Mouse (Mus musculus) neural tube, embryonic 14.5 days (tissue): ENCODE data around the gene Dock6. TPM values are rescaled to one million over a fixed set of nuclear protein-coding genes. Genes with fewer than 3 reads are reported as not detected.
"Not testable (repeated sequence)": the region's sequence is repeated elsewhere in the genome, so short reads cannot be mapped to it uniquely, and the experiment has no call there.

Source experiments
- ATAC-seq: fragments of 200-750 bp; cut with Nextera tagmentation; 2 replicates; pipeline ENCODE4 v1.8.0; 2017; ENCODE audit warnings: low read depth, mild to moderate bottlenecking, moderate TSS enrichment, moderate library complexity
- H3K27ac ChIP-seq: fragments of 300-500 bp; sonication (generic); 2 replicates; pipeline ENCODE4 v1.5.1; 2014; ENCODE audit warnings: low read depth, mild to moderate bottlenecking, control low read depth, low read length, moderate library complexity, mixed read lengths
- H3K27me3 ChIP-seq: fragments of 300-500 bp; sonication (generic); 2 replicates; pipeline ENCODE4 v1.6.1; 2014; ENCODE audit warnings: low read length; ENCODE audit not compliant: control insufficient read depth, insufficient read depth
- H3K36me3 ChIP-seq: fragments of 300-500 bp; sonication (generic); 2 replicates; pipeline ENCODE4 v1.6.1; 2014; ENCODE audit warnings: low read length, mixed read lengths; ENCODE audit not compliant: control insufficient read depth, insufficient read depth
- H3K4me1 ChIP-seq: fragments of 300-500 bp; sonication (generic); 2 replicates; pipeline ENCODE4 v1.6.1; 2014; ENCODE audit warnings: low read length; ENCODE audit not compliant: control insufficient read depth, insufficient read depth
- H3K4me2 ChIP-seq: fragments of 300-500 bp; sonication (generic); 2 replicates; pipeline ENCODE4 v1.6.1; 2014; ENCODE audit warnings: mild to moderate bottlenecking, low read depth, low read length, control low read depth
- H3K4me3 ChIP-seq: fragments of 300-500 bp; sonication (generic); 2 replicates; pipeline ENCODE4 v1.5.1; 2014; ENCODE audit warnings: low read depth, low read length, control low read depth, mixed read lengths
- H3K9ac ChIP-seq: fragments of 300-500 bp; sonication (generic); replicated peaks from 2 replicates; pipeline ENCODE4 v1.6.1; 2014; ENCODE audit warnings: low read depth, mild to moderate bottlenecking, control low read depth, low read length, mixed read lengths
- H3K9me3 ChIP-seq: fragments of 300-500 bp; sonication (generic); 2 replicates; pipeline ENCODE4 v1.6.1; 2016; ENCODE audit warnings: low read length; ENCODE audit not compliant: control insufficient read depth
- WGBS: fragments of 180-500 bp; shearing (Covaris S2); extraction: QIAGEN DNeasy Blood & Tissue Kit; methylation state at CpG from one replicate; pipeline ENCODE4 v1.1.7; 2014; 5-methylcytosine and 5-hydroxymethylcytosine counted together
- polyA plus RNA-seq: library from polyadenylated mRNA; unstranded; fragments of >200 nt; fragmentation: Nextera tagmentation; extraction: Ambion mirVana; gene quantifications from 2 replicates; pipeline ENCODE4 v1.2.1, GENCODE M21; 2014

Dock6 gene
- polyA plus RNA-seq, result 8.2 and 13.8 TPM in 2 replicates

DNA sequence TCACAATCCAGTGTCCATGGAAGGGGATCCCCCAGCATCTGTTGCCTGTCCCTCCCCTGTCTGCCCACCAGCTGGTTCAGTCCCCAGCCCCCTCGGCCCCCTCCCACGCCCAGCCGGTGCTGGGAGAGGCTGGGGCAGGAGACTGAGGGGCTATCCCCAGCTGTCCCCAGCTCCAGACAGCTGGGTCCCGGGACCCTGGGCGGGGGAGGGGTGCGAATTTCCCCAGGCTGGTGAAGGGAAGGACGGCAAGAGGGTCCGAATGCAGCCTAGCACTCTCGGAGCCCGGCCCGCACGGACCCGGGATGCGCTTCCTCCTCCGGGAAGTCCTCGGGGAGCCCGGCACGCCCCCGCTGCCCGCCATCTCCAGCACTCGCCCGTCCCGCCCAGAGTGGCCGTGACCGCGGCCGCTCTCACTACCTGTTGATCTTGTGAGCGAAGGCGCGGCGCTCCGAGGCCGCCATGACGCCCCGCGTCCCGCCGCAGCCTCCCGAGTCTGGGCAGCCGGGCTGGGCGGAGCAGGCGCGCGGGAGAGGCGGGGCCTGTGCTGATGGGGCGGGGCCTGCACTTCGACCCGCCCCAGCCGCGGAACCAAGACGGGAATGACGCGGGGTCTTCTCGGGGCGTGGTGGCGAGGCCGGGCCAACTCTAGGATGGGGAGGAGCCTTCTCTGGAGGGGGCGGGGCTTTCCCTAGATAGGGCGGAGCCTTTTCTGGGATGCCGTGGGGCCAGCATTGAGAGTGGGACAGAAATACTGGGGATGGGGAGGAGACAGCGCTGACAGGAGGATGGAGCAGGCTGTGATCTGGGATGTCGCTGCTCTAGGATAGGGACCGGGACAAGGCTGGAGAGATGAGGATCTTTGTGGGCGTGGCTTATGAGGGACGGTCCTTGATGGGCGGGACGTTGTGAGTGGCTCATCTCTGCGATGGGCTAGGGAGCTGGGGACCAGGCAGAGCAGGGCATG is at the start of gene Dock6:
Dock6 (minus strand) TSS at position 508 of the 964 bp plus-strand sequence.
- peak within 1 kb of the TSS; percentile 55 for H3K4me2 ChIP-seq
- WGBS, result under 1% methylated on average over 67 of the region's 68 CpGs
- peak within 1 kb of the TSS; percentile 45 for H3K9ac ChIP-seq
- H3K27me3 ChIP-seq, result no peaks in the 10 kb centered on the region
- H3K4me1 ChIP-seq, result 0 out of 2 replicates have a peak, but pooled peaks cover 4% of the 10 kb centered on the region
- peak within 1 kb of the TSS; percentile 44 for H3K4me3 ChIP-seq
- H3K27ac ChIP-seq, result no peak within 1 kb of the TSS
- no peaks in the 10 kb centered on the region for H3K9me3 ChIP-seq
- no peaks in the 10 kb centered on the region for H3K36me3 ChIP-seq
- peak; percentile 88 for ATAC-seq

- ATAC-seq, result peak; percentile 91
- H3K4me3 ChIP-seq, result peak overlapping the region; percentile 37
- no peaks in the 10 kb centered on the region for H3K9me3 ChIP-seq
- peak overlapping the region; percentile 55 for H3K4me2 ChIP-seq
- H3K27ac ChIP-seq, result no peak overlapping the region
- H3K36me3 ChIP-seq, result no peaks in the 10 kb centered on the region
- 13% methylated on average over 10 of the region's 10 CpGs for WGBS
- H3K4me1 ChIP-seq, result no peaks in the 10 kb centered on the region
- peak overlapping the region; percentile 29; the same call in 1 of the 2 replicates for H3K9ac ChIP-seq
- H3K27me3 ChIP-seq, result no peaks in the 10 kb centered on the region
These were observed 48.9 kb upstream of the Dock6 start for GRCm38 (mm10) chr9:21901223-21901820.

DNA sequence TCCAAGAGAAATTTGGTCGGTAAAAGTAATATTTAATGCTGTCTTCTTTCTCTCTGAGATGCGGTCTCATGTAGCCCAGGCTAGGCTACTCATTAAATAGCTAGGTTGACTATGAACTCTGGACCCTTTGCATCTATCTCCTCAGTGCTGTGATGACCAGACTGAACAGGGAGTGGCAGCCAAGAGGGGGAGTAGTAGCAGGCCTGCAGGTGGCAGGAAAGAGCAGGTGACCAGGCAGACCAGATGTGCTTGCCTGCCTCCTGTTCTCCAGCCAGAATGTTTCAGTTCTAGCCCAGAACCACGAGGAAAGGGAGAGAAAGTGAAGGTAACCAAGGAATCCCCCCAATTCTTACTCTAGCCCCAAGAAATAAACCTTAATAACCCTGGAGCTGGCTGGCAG is 36.8 kb upstream of the Dock6 start:
- no peaks in the 10 kb centered on the region for H3K9me3 ChIP-seq
- no peak overlapping the region for H3K4me3 ChIP-seq
- WGBS, result 66% methylated on average over 3 of the region's 3 CpGs
- no peaks in the 10 kb centered on the region for H3K27me3 ChIP-seq
- H3K4me1 ChIP-seq, result no peaks in the 10 kb centered on the region
- no peak overlapping the region for H3K4me2 ChIP-seq
- ATAC-seq, result no peak
- H3K36me3 ChIP-seq, result no peaks in the 10 kb centered on the region
- no peak overlapping the region for H3K9ac ChIP-seq
- no peak overlapping the region for H3K27ac ChIP-seq

DNA sequence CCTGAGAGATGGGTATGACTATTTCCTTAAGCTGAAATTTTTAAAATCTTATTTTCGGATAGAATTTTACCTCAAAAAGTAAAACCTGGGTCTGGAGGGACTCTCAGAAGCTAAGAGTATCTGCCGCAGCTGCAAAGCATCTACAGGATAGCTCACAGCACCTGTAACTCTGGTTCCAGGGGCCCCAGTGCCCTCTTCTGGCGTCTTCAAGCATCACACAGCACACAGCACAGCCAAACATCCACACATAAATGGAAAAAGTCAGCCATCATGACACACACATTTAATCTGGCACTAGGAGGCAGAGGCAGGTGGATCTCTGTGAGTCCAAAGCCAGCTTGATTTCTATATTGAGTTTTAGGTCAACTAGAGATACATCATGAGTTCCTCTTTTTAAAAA is 24.2 kb upstream of the Dock6 start:
- no peaks in the 10 kb centered on the region for H3K9me3 ChIP-seq
- H3K27ac ChIP-seq, result no peak overlapping the region
- 58% methylated on average over 3 of the region's 3 CpGs for WGBS

DNA sequence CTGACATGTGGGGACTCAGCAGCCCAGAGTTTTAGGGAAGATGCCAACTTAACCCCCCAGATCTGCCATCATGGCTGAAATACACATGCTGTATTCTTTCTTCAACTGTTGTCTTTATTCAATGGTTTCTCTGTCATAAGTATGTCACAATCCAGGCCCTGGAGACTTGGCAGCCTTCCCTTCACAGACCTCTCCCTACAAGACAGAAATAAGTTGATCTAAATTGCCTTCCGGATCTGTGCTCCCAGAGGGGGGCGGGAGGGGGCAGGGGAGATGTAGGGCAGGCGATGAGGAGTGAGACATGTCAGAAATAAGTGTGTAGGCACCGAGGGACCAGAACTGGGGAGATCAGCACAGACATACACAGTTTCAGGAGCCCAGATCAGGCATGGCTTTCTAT is 19.8 kb upstream of the Dock6 start:
- 69% methylated on average over 4 of the region's 4 CpGs for WGBS
- Histone ChIP-seq H3K27me3 (no peaks in the 10 kb centered on the region), H3K27ac (no peak overlapping the region), H3K9me3 (no peaks in the 10 kb centered on the region), H3K36me3 (no peaks in the 10 kb centered on the region), H3K9ac (no peak overlapping the region), H3K4me3 (no peak overlapping the region), H3K4me1 (no peaks in the 10 kb centered on the region), H3K4me2 (no peak overlapping the region)
- no peak for ATAC-seq

More for the DNA sequence above, 24.2 kb upstream of the Dock6 start:
- Histone ChIP-seq H3K36me3 (no peaks in the 10 kb centered on the region), H3K4me1 (no peaks in the 10 kb centered on the region), H3K4me2 (no peak overlapping the region), H3K9ac (no peak overlapping the region), H3K4me3 (no peak overlapping the region), H3K27me3 (no peaks in the 10 kb centered on the region)
- ATAC-seq, result no peak

GRCm38 (mm10) chr9:21870879-21871524 is 18.6 kb upstream of the Dock6 start:
- Histone ChIP-seq H3K27me3 (no peaks in the 10 kb centered on the region), H3K9me3 (no peaks in the 10 kb centered on the region), H3K4me1 (no peaks in the 10 kb centered on the region), H3K36me3 (no peaks in the 10 kb centered on the region), H3K4me3 (no peak overlapping the region; the same call in 1 of the 2 replicates), H3K9ac (no peak overlapping the region), H3K4me2 (peak overlapping the region; percentile 32), H3K27ac (no peak overlapping the region)
- 14% methylated on average over 20 of the region's 20 CpGs for WGBS
- ATAC-seq, result peak; percentile 65; the same call in 1 of the 2 replicates

GRCm38 (mm10) chr9:21869290-21869689 is 16.9 kb upstream of the Dock6 start:
- WGBS, result 56% methylated on average over 7 of the region's 7 CpGs
- not testable (repeated sequence) for H3K4me3 ChIP-seq, H3K36me3 ChIP-seq, H3K27ac ChIP-seq, H3K4me1 ChIP-seq, H3K9me3 ChIP-seq, H3K9ac ChIP-seq, H3K4me2 ChIP-seq, H3K27me3 ChIP-seq, ATAC-seq

DNA sequence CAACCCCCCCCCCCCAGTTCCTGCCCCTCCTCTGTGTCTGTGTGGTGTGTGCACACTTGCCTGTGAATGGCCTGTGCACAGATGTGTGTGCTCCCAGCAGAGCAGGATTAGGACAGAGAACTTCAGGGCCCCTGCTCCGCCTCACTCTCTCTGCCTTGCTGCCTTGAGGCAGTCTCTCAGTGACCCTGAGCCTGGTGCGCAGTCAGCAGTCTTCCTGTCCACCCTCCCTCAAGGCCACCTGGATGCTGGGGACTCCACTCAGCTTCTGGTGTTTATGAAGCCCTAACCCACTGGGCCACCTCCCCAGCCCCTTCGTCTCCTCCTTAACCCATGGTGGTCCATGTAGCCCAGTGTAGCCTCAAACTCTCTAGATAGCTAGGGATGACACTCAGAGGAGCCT is 15.3 kb upstream of the Dock6 start:
- H3K4me1 ChIP-seq, result no peaks in the 10 kb centered on the region
- no peaks in the 10 kb centered on the region for H3K27me3 ChIP-seq
- 87% methylated on average over 3 of the region's 3 CpGs for WGBS
- H3K36me3 ChIP-seq, result no peaks in the 10 kb centered on the region
- no peak for ATAC-seq
- H3K9me3 ChIP-seq, result no peaks in the 10 kb centered on the region
- H3K27ac ChIP-seq, result no peak overlapping the region
- H3K9ac ChIP-seq, result no peak overlapping the region
- H3K4me3 ChIP-seq, result no peak overlapping the region
- H3K4me2 ChIP-seq, result no peak overlapping the region
